Mouse (Mus musculus) neural tube, embryonic 15.5 days (tissue): ENCODE results near the gene Egfr. TPM values are rescaled to one million over a fixed set of nuclear protein-coding genes. Genes with fewer than 3 reads are reported as not detected.

Experiments used
- ATAC-seq: fragments of 200-750 bp; cut with Nextera tagmentation; 2 replicates; pipeline ENCODE4 v1.8.0; 2017; ENCODE audit warnings: mild to moderate bottlenecking, moderate TSS enrichment, moderate library complexity; ENCODE audit not compliant: low FRiP score
- H3K27ac ChIP-seq: fragments of 300-500 bp; sonication (generic); replicated peaks from 2 replicates; pipeline ENCODE4 v1.5.1; 2015; ENCODE audit warnings: mild to moderate bottlenecking, inconsistent platforms
- H3K27me3 ChIP-seq: fragments of 300-500 bp; sonication (generic); replicated peaks from 2 replicates; pipeline ENCODE4 v1.6.1; 2015; ENCODE audit warnings: inconsistent platforms
- H3K36me3 ChIP-seq: fragments of 300-500 bp; sonication (generic); 2 replicates; pipeline ENCODE4 v1.6.1; 2015; ENCODE audit warnings: inconsistent platforms
- H3K4me1 ChIP-seq: fragments of 300-500 bp; sonication (generic); 2 replicates; pipeline ENCODE4 v1.6.1; 2015; ENCODE audit warnings: inconsistent platforms
- H3K4me2 ChIP-seq: fragments of 300-500 bp; sonication (generic); 2 replicates; pipeline ENCODE4 v1.6.1; 2015; ENCODE audit warnings: inconsistent platforms, mild to moderate bottlenecking, moderate library complexity
- H3K4me3 ChIP-seq: fragments of 300-500 bp; sonication (generic); replicated peaks from 2 replicates; pipeline ENCODE4 v1.5.1; 2015; ENCODE audit warnings: mild to moderate bottlenecking, inconsistent platforms
- H3K9ac ChIP-seq: fragments of 300-500 bp; sonication (generic); replicated peaks from 2 replicates; pipeline ENCODE4 v1.6.1; 2015; ENCODE audit warnings: mild to moderate bottlenecking, inconsistent platforms
- H3K9me3 ChIP-seq: fragments of 300-500 bp; sonication (generic); replicated peaks from 2 replicates; pipeline ENCODE4 v1.6.1; 2016; ENCODE audit warnings: inconsistent platforms
- WGBS: fragments of 180-500 bp; shearing (Covaris S2); methylation state at CpG from one replicate; pipeline ENCODE4 v1.1.7; 2015; ENCODE audit warnings: mixed read lengths; 5-methylcytosine and 5-hydroxymethylcytosine counted together
- polyA plus RNA-seq: library from polyadenylated mRNA; unstranded; fragments of >200 nt; fragmentation: Nextera tagmentation; extraction: Ambion mirVana; gene quantifications from 2 replicates; pipeline ENCODE4 v1.2.1, GENCODE M21; 2015

Gene Egfr
- polyA plus RNA-seq, 1 experiment from 2014 or later, result 3.2 TPM

DNA sequence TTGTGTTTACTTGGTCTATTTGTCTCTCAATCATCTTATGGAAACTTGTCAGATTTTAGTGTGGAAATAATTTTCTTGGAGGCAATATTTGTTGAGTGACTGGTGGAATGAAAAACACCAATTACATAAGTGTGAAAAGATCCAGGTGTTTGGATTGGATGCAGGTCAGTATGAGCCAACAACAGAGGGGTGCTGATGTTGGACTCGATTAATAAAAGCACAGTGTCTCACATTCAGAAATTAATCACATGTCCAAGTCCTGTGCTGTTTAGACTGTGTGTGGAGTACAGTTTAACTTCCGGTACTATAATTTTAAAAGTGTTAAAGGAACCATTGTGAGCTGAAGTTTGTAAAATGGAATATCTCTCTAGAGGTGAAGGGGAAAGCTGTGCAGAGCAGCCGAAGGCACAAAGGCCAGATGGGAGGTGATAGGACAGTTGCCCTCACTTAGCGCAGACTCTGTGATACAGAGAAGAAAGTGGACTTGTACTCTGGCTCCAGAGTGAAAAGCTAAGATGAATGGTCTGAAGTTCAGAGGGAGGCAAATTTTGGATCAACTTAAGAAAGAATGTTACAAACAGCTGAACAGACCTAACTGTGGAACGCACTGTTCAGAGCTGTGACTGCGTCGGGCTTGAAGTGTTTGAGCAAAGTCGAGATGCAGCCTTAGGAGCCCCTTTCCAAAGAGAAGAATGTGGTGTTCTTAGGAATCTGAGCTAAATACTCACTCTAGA, 32.1 kb downstream of the Egfr start:
- no peaks in the 10 kb centered on the region for H3K27me3 ChIP-seq
- H3K4me2 ChIP-seq, result no peak overlapping the region
- H3K9ac ChIP-seq, result no peak overlapping the region
- H3K36me3 ChIP-seq, result no peaks in the 10 kb centered on the region
- 93% methylated on average over 8 of the region's 8 CpGs for WGBS
- no peaks in the 10 kb centered on the region for H3K9me3 ChIP-seq
- ATAC-seq, result no peak
- H3K4me1 ChIP-seq, result no peaks in the 10 kb centered on the region
- no peak overlapping the region for H3K4me3 ChIP-seq
- no peak overlapping the region for H3K27ac ChIP-seq

DNA sequence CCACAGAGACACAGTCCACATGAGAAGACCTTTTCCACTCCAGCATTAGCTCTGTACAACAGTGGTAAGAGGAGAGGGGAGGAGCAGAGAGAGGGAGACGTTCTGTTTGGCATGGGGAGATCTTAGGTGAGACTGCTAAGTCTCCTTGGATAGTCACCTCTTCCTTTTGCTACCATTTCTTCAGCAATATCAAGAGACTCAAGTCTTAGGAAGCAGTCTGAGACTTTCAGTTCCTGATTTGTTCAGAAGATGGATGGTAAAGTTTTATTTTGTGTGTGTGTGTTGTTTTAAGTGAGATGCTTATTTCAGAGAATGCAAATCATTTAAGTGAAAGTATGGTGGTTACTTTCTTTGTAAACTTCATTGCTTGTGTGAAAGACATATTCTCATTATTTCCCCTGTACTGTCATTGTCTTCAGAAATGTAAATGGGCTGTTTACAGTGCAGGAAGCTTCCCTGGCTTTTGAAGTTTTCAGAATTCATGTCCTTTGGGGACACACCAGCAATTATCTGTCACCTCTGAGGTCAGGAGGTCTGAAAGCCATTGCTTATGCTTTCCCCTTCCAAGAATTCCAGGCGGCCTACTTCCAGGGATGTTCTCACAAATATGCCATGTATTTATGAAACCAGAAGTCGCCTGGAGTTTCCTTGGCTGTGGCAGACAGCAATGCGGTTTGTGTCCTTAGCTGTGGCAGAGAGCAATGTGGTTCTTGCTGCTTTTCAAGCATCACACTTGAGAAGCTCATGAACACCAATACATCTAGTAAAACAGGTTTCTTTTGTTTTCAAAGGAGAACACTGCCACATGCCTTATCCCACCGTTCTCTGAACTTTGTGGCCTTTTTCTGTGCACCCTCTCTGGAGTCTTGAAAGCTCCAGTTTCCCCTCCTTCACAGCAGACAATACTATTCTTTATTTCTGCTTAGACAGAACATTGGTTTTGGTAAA, 40.9 kb downstream of the Egfr start:
- no peak for ATAC-seq
- no peak overlapping the region for H3K4me3 ChIP-seq
- no peaks in the 10 kb centered on the region for H3K36me3 ChIP-seq
- WGBS, result 56% methylated on average over 5 of the region's 5 CpGs
- no peak overlapping the region for H3K27ac ChIP-seq
- no peaks in the 10 kb centered on the region for H3K27me3 ChIP-seq
- H3K9me3 ChIP-seq, result no peaks in the 10 kb centered on the region
- H3K4me1 ChIP-seq, result no peaks in the 10 kb centered on the region
- no peak overlapping the region for H3K4me2 ChIP-seq
- H3K9ac ChIP-seq, result no peak overlapping the region

DNA sequence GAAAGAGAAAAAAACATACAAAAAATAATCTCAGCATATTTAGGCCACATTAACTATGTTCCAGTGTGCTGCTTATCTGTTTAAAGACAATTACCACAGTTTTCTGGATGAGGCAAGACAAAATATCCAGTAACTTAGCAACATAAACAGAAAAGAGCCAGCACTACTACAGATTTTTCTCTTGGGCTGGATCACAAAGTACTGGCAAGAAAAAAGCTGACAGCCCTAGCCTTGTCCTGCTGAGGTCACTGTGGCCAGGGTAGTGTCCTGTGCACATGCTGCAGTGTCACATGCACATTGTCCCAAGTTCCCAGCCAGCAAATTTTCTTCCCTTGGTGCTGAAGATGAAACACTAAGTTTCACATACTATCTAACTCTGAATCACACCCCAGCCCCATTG, 43.0 kb downstream of the Egfr start:
- Histone ChIP-seq H3K4me1 (no peaks in the 10 kb centered on the region), H3K4me3 (no peak overlapping the region), H3K4me2 (no peak overlapping the region), H3K27ac (no peak overlapping the region), H3K9ac (no peak overlapping the region), H3K36me3 (no peaks in the 10 kb centered on the region), H3K27me3 (no peaks in the 10 kb centered on the region), H3K9me3 (no peaks in the 10 kb centered on the region)
- no peak for ATAC-seq

DNA sequence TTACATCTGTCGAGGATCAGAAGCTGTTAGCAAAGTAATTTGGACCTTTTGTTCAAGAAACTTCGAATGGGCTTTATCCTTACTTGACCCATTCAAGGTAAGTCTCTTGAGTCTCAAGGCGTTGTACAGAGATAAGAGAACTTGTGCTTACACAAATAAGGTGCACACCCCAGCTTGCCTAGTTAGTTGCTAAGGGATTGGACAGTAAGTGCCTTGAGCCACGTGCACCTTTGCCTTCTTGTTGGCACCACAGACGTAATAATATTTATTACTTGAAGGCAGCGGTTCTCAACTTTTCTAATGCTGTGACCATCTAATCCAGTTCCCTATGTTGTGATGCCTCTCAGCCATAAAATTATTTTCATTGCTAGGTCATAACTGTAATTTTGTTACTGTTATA, 43.5 kb downstream of the Egfr start:
- Histone ChIP-seq H3K4me2 (no peak overlapping the region), H3K9ac (no peak overlapping the region), H3K27me3 (no peaks in the 10 kb centered on the region), H3K9me3 (no peaks in the 10 kb centered on the region), H3K36me3 (no peaks in the 10 kb centered on the region), H3K4me3 (no peak overlapping the region), H3K4me1 (no peaks in the 10 kb centered on the region), H3K27ac (no peak overlapping the region)
- WGBS, result 81% methylated on average over 6 of the region's 6 CpGs
- ATAC-seq, result no peak

DNA sequence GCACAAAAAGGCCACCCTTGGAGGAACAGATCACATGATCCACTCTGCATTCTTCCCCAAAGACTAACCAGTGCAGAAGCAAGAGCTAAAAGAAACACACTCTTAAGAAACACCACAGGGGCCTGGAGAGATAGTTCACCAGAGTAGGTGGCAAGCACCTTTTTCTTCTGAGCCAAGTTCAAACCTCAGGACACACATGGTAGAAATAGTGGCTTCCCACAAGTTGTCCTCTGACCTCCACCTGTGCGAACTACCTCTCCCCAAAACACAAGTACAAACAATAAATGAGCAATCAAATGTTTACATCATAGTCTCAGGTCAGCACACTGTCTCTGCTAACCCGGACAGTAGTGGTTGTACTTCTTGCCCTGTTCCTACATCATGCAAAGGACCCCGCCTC, 45.5 kb downstream of the Egfr start:
- Histone ChIP-seq H3K4me1 (no peaks in the 10 kb centered on the region), H3K9ac (no peak overlapping the region), H3K4me3 (no peak overlapping the region), H3K4me2 (no peak overlapping the region), H3K36me3 (no peaks in the 10 kb centered on the region), H3K9me3 (no peaks in the 10 kb centered on the region), H3K27me3 (no peaks in the 10 kb centered on the region), H3K27ac (no peak overlapping the region)
- WGBS, result 88% methylated on average over 3 of the region's 3 CpGs
- no peak for ATAC-seq

DNA sequence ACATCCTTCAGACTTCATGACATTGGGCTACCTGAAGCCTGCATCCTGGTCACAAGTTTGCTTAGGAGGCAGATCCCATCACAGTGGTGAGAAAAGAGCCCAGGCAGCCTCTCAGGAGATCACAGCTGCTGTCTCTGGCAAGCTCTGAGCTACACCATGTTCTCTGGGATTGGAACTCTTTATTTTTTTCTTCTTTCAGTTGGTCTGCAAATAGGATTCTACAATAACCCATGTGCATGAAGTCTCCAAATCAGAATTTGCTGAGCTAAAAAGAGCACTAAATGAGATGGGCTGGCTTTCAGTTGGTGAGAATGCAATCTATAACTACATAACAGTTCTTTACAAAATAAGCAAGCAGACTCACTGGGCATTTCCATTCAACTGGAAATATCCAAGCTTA, 46.1 kb downstream of the Egfr start:
- Histone ChIP-seq H3K36me3 (no peaks in the 10 kb centered on the region), H3K27me3 (no peaks in the 10 kb centered on the region), H3K9me3 (no peaks in the 10 kb centered on the region), H3K4me1 (no peaks in the 10 kb centered on the region), H3K4me2 (no peak overlapping the region), H3K4me3 (no peak overlapping the region), H3K27ac (no peak overlapping the region), H3K9ac (no peak overlapping the region)
- no peak for ATAC-seq

DNA sequence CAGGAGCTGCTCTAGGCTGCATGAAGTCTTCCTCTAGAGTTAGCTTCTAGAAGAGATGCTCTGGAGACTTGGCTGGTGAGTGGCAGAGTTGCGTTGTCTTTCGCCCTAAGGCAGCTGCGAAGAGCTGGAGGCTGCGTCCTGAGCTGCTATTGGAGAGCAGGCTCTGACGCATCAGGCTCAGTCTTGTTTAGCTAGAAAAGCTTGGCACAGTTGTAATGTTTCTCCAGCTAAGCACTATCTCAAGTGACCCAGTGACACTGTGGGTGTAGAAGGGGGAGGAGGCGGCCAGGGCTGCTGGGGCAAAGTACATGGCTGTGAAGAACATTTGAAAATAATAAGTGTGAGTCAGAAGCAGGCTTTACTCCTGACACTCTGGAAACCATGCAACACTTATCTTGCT, 48.5 kb downstream of the Egfr start:
- no peak overlapping the region for H3K27ac ChIP-seq
- H3K4me1 ChIP-seq, result no peaks in the 10 kb centered on the region
- no peak for ATAC-seq
- H3K4me3 ChIP-seq, result no peak overlapping the region
- no peak overlapping the region for H3K4me2 ChIP-seq
- no peaks in the 10 kb centered on the region for H3K27me3 ChIP-seq
- H3K9ac ChIP-seq, result no peak overlapping the region
- 85% methylated on average over 6 of the region's 6 CpGs for whole genome bisulfite sequencing
- no peaks in the 10 kb centered on the region for H3K36me3 ChIP-seq
- H3K9me3 ChIP-seq, result no peaks in the 10 kb centered on the region

DNA sequence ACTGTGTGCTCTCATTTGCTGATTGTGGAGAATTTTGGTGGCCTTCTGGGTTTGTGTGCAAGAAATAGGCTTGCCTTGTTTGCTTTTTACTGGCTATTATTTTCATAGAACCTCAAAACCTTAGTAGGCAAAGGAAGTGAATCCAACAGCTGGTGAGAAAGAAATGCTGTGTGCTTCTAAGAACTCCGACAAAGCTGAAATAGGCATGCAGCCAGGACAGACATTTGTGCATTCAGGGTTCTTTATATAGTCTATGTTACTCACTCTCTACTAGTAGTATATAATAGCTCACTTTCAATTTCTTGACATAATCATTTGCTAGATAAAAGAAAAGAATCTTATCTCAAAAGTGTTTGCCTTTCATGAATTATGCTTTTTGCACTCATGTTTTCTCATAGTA, 50.7 kb downstream of the Egfr start:
- Histone ChIP-seq H3K9me3 (no peaks in the 10 kb centered on the region), H3K4me2 (no peak overlapping the region), H3K27me3 (no peaks in the 10 kb centered on the region), H3K27ac (no peak overlapping the region), H3K4me3 (no peak overlapping the region), H3K9ac (no peak overlapping the region), H3K36me3 (no peaks in the 10 kb centered on the region), H3K4me1 (no peaks in the 10 kb centered on the region)
- no peak for ATAC-seq
- WGBS, result 56% methylated on average over 1 of the region's 1 CpGs

DNA sequence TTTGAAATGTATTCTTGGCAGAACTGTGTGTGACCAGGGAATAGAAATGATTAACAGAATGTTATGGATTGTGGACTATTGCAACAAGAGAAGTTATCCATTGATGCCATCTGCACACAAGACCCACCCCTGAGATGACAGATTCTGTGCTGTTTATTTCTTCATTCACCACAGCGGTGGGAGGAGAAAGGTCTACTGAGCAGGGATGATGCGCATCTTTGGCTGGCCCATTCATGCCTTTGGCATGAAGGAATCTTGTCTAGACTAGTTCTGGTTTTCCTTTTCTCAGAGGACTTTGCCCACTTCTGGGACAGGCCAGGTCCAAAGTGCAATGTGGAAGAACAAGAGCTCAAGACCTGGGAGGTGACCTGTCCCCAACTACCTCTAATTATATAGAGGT, 52.0 kb downstream of the Egfr start:
- Histone ChIP-seq H3K27me3 (no peaks in the 10 kb centered on the region), H3K4me1 (no peaks in the 10 kb centered on the region), H3K27ac (no peak overlapping the region), H3K4me2 (no peak overlapping the region), H3K4me3 (no peak overlapping the region), H3K9me3 (no peaks in the 10 kb centered on the region), H3K36me3 (no peaks in the 10 kb centered on the region), H3K9ac (no peak overlapping the region)
- no peak for ATAC-seq
- WGBS, result 91% methylated on average over 2 of the region's 2 CpGs

DNA sequence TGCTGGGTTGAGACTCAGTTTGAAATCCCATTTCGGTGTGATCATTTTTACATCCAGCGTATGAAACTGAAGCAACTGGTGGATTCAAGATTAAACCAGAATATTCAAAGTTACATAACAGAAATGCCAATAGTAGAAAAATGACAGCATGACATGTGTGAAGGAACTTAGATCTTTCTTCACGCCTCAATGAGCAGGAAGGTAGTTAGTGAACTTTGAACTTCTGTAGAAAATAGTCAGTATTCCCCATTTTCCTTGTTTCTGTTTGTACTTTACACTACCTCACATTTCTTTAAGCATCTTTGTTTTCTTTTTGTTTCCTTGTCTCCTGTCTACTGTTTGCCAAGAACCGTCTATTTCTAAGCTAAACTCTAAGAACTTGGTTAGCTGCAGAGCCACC, 53.9 kb downstream of the Egfr start:
- no peak overlapping the region for H3K4me3 ChIP-seq
- WGBS, result 89% methylated on average over 4 of the region's 4 CpGs

DNA sequence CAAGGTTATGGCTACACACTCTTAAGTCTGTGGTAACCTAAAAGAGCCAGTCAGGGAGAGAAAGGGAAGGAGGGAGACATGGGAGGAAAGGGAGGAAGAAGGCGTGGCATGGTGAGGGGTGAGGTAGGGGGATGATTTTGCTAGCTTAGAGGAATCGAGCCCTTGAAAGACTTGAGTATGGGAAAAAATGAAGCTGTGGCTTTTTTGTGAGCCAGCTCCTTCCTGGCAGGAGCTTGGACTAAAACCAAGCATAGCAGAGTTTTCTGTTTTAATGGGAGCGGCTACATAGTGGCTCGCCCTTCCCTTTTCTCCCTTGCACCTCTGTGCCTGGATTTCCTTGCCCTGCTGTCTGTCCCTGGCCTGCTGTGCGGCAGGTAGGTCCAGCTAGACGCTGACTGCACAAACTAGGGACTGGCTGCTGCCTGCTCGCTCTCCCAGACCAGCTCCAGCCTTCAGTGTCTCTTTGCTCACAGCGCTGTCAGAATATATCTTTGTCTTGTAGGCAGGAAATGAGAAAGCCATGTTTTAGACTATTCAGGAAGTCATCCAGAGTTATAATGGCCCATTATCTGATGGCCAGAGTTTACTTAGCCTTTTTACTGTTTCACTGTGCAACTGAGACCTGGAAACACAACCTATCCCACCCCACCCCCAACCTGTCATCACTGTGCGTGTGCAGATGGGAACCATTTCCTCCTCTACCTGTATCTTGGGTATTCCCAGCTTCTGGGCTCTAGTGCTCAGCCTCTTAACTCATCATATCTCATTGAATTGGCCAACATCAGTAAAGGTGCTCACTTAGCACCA, 57.4 kb downstream of the Egfr start:
- no peak overlapping the region for H3K4me3 ChIP-seq
- no peak for ATAC-seq
- H3K36me3 ChIP-seq, result no peaks in the 10 kb centered on the region
- no peak overlapping the region for H3K9ac ChIP-seq
- H3K4me2 ChIP-seq, result no peak overlapping the region
- no peaks in the 10 kb centered on the region for H3K27me3 ChIP-seq
- H3K4me1 ChIP-seq, result no peaks in the 10 kb centered on the region
- WGBS, result 86% methylated on average over 9 of the region's 9 CpGs
- H3K9me3 ChIP-seq, result no peaks in the 10 kb centered on the region
- H3K27ac ChIP-seq, result no peak overlapping the region

More for the DNA sequence above, 53.9 kb downstream of the Egfr start:
- Histone ChIP-seq H3K4me2 (no peak overlapping the region), H3K4me1 (no peaks in the 10 kb centered on the region), H3K9me3 (no peaks in the 10 kb centered on the region), H3K9ac (no peak overlapping the region), H3K27ac (no peak overlapping the region), H3K36me3 (no peaks in the 10 kb centered on the region), H3K27me3 (no peaks in the 10 kb centered on the region)
- ATAC-seq, result no peak
